26 mouse cellular contexts compared by ENCODE assay signal in the genomic region with DNA sequence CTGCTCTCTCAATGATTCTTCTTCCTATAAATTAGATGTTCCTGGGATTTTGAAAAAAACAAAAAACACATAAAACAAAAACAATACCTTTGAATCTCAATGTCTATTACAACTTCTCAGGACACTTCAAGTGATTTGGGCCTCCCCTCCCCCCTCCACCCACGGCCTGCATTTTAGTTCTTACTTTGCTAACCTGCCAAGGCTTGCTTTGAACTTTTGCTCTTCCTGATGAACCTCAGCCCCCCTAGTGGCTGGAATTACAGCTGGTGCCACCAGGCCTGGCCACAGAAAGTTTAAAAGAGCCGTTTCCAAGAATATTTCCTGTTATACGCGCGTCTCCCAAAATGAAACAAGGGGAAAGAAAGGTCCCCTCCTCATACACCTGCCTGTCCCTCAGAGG.
DNase-seq lines count a peak whose midpoint lies in the region; ATAC-seq and TF ChIP-seq lines count a peak whose summit lies in the region.
"Had no signal": no experiment of that assay in that cellular context is flagged by ENCODE, and none has a peak within 500 bp of the region (broad histone marks: within the 10 kb centered on the region; RNA-seq: fewer than 3 reads in every experiment).

No protein-coding gene starts in this region.

- H3K9me3 ChIP-seq in heart, postnatal 0 days (replicated peaks; ENCODE audit: control insufficient read depth, low read length), result peaks cover 5% of the 10 kb centered on the region; the same call in 1 of the 2 replicates
- H3K9me3 ChIP-seq in limb, embryonic 10.5 days (replicated peaks), result no peaks in the 10 kb centered on the region
- H3K9me3 ChIP-seq: neural tube, embryonic 12.5 days had no signal

- intact Hi-C loops in heart, postnatal 10 days (cut with DNase I), result no loop called here

- DNase-seq in heart, postnatal 0 days (ENCODE audit: low spot score), result no peak
- no peak for DNase-seq in heart, postnatal 10 days
- no peak for DNase-seq in layer of hippocampus, adult 2 months (ENCODE audit: low spot score in 2 of 2)
- no peak for DNase-seq in layer of hippocampus, adult 9-11 months
- DNase-seq in ES-CJ7 (ENCODE audit: low read depth, low spot score), result peak; percentile 56
- DNase-seq in limb, embryonic 10.5 days (ENCODE audit: low spot score), result no peak
- no peak for DNase-seq in right cerebral cortex, postnatal 10 days (ENCODE audit: low spot score in 2 of 2)
- DNase-seq: adrenal gland, postnatal 36 days; B cell, adult 2 months; cerebellum, adult 11 months; cerebellum, adult 9-11 months; kidney, postnatal 10 days; layer of hippocampus, postnatal 36 days; liver, postnatal 0 days; lung, postnatal 14 days; retina, postnatal 1 day; thymus, postnatal 25 days had no signal

- H3K36me3 ChIP-seq in heart, postnatal 0 days (replicated peaks; ENCODE audit: control insufficient read depth, insufficient read depth, low read length), result no peaks in the 10 kb centered on the region
- no peaks in the 10 kb centered on the region for H3K36me3 ChIP-seq in limb, embryonic 10.5 days
- H3K36me3 ChIP-seq: forebrain, embryonic 10.5 days; heart, embryonic 12.5 days; hindbrain, embryonic 13.5 days; limb, embryonic 12.5 days; midbrain, embryonic 12.5 days; neural tube, embryonic 12.5 days had no signal

- no peaks in the 10 kb centered on the region for H3K27me3 ChIP-seq in heart, postnatal 0 days (ENCODE audit: control insufficient read depth, insufficient read depth, low read length)
- H3K27me3 ChIP-seq in limb, embryonic 10.5 days (ENCODE audit: low read depth, poor library complexity, severe bottlenecking), result no peaks in the 10 kb centered on the region
- H3K27me3 ChIP-seq: CH12.LX; hindbrain, embryonic 13.5 days; neural tube, embryonic 12.5 days had no signal

- no peak overlapping the region for H3K4me3 ChIP-seq in heart, postnatal 0 days (ENCODE audit: low read depth, low read length)
- H3K4me3 ChIP-seq in layer of hippocampus, adult 2 months, result no peak overlapping the region
- H3K4me3 ChIP-seq in limb, embryonic 10.5 days, result no peak overlapping the region
- H3K4me3 ChIP-seq: forebrain, embryonic 10.5 days; heart, embryonic 12.5 days; hindbrain, embryonic 13.5 days; limb, embryonic 12.5 days; midbrain, embryonic 12.5 days; neural tube, embryonic 12.5 days had no signal

- no peak for TF ChIP-seq EP300 in heart, postnatal 0 days (IDR thresholded peaks at IDR 0.05; ENCODE audit: low read depth)

- no peaks in the 10 kb centered on the region for H3K4me1 ChIP-seq in heart, postnatal 0 days (ENCODE audit: control insufficient read depth, insufficient read depth)
- H3K4me1 ChIP-seq in limb, embryonic 10.5 days, result peaks cover 72% of the 10 kb centered on the region

- no peak overlapping the region for H3K27ac ChIP-seq in heart, postnatal 0 days (ENCODE audit: low read depth)
- no peak overlapping the region for H3K27ac ChIP-seq in layer of hippocampus, adult 2 months
- H3K27ac ChIP-seq in limb, embryonic 10.5 days, result peak overlapping the region; percentile 58; the same call in 1 of the 2 replicates
- H3K27ac ChIP-seq: forebrain, embryonic 10.5 days; hindbrain, embryonic 13.5 days; limb, embryonic 12.5 days; midbrain, embryonic 12.5 days; neural tube, embryonic 12.5 days had no signal

- TF ChIP-seq CTCF in heart, postnatal 0 days (IDR thresholded peaks at IDR 0.05; ENCODE audit: low read depth), result peak; percentile 3; the same call in 1 of the 2 replicates
- TF ChIP-seq CTCF in layer of hippocampus, adult 2 months (conservative IDR thresholded peaks at IDR 0.05), result peak; percentile 29

- WGBS in heart, postnatal 0 days, result 52% methylated on average over 5 of the region's 5 CpGs
- 53% methylated on average over 5 of the region's 5 CpGs for WGBS in limb, embryonic 10.5 days

- H3K4me2 ChIP-seq in heart, postnatal 0 days (ENCODE audit: low read depth, low read length), result no peak overlapping the region
- H3K4me2 ChIP-seq: heart, embryonic 12.5 days; hindbrain, embryonic 13.5 days; limb, embryonic 12.5 days; liver, embryonic 11.5 days; midbrain, embryonic 12.5 days; neural tube, embryonic 12.5 days had no signal

- H3K9ac ChIP-seq in heart, postnatal 0 days (replicated peaks; ENCODE audit: low read depth, low read length), result no peak overlapping the region
- H3K9ac ChIP-seq: heart, embryonic 12.5 days; hindbrain, embryonic 13.5 days; limb, embryonic 12.5 days; liver, postnatal 0 days; midbrain, embryonic 12.5 days; neural tube, embryonic 12.5 days had no signal

- no peak for ATAC-seq in heart, postnatal 0 days (ENCODE audit: insufficient read depth, low read depth)
- ATAC-seq: inflammation-experienced regulatory T-cells, adult 6 months; liver, postnatal 0 days had no signal
